Mouse (Mus musculus): ENCODE measurements around the gene Tjp2.

- no peak for TF ChIP-seq GATA1 (IDR thresholded peaks at IDR 0.05; ENCODE audit: borderline replicate concordance, low read length)
- no peak for TF ChIP-seq FLI1 (IDR thresholded peaks at IDR 0.05; ENCODE audit: low read length)
Measured at GRCm38 (mm10) chr19:24178086-24178485, 46.7 kb downstream of the Tjp2 start.
